ENCODE assay signal across 8 mouse cellular contexts in the genomic region with DNA sequence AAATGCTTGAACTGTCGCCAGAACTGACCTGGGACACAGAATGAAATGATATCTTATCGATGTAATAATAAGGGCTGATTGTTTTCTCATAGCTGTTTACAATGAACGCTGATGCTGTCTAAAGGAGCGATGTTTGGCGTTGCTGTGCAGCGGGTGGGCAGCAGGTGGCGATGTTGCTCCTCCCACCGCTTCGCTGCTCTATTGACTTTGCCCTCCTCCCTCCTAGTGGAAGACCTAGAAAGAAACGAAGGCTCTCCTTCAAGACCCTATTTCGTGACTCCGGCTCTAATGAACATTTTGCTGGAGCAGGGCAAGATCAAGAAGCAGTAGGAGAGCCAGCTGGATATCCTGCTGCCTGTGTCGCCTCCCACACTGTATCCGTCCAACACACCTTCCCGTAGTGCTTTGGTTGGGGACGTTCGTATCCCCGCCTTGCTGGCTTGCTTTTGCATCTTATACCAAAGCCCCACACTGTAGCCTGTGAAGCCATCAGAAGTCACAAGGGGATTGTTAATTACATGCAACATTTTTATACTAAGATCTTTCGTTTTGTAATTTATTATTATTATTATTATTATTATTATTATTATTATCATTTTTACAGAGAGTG.
A peak's percentile ranks its signal among the peaks of the same experiment; 100 is the strongest.
DNase-seq lines count a peak whose midpoint lies in the region; ATAC-seq and TF ChIP-seq lines count a peak whose summit lies in the region.

No protein-coding gene starts in this region.

- ATAC-seq in inflammation-experienced regulatory T-cells, adult 6 months = peak; percentile 41
- ATAC-seq in monocyte, adult 5-6 weeks (replicated peaks; ENCODE audit: insufficient number of reproducible peaks, low FRiP score, low TSS enrichment, poor library complexity, severe bottlenecking) = no peak

- H3K27ac ChIP-seq in cortical plate, adult 2 months (ENCODE audit: insufficient read depth, low read length) = no peak overlapping the region

- no peaks in the 10 kb centered on the region for H3K36me3 ChIP-seq in megakaryocyte, embryonic 14.5 days (replicated peaks; ENCODE audit: low read length)

- H3K27me3 ChIP-seq in megakaryocyte, embryonic 14.5 days (replicated peaks) = peaks cover 3% of the 10 kb centered on the region

- TF ChIP-seq CTCF in cortical plate, adult 2 months (IDR thresholded peaks at IDR 0.05; ENCODE audit: extremely low read depth, insufficient read depth, low read length) = peak; percentile 99

- TF ChIP-seq POLR2A in cortical plate, adult 2 months (IDR thresholded peaks at IDR 0.05; ENCODE audit: extremely low read depth, insufficient read depth, low read length) = no peak

- H3K4me1 ChIP-seq in cortical plate, adult 2 months (ENCODE audit: control insufficient read depth, insufficient read depth, low read length) = no peaks in the 10 kb centered on the region
- peaks cover 6% of the 10 kb centered on the region for H3K4me1 ChIP-seq in megakaryocyte, embryonic 14.5 days

- H3K4me3 ChIP-seq in cortical plate, adult 2 months (ENCODE audit: insufficient read depth, low read length) = no peak overlapping the region; the same call in 1 of the 2 replicates
- H3K4me3 ChIP-seq in megakaryocyte, embryonic 14.5 days (replicated peaks) = peak overlapping the region; percentile 82

- peak; percentile 53 to 92 for DNase-seq in adrenal gland, adult (ENCODE audit: inconsistent age in 2 of 2, low spot score in 1 of 2)
- peak; percentile 81 for DNase-seq in gastrocnemius, postnatal 10 days
- DNase-seq in left cerebral cortex, adult 8-10 months (ENCODE audit: low spot score in 2 of 2) = peak; percentile 17 to 78
- peak; percentile 42 to 72 for DNase-seq in right cerebral cortex, postnatal 36 days (ENCODE audit: low spot score in 2 of 2)

- no peaks in the 10 kb centered on the region for H3K9me3 ChIP-seq in megakaryocyte, embryonic 14.5 days
